Mouse (Mus musculus) adipocyte (in vitro differentiated cells): ENCODE results near the gene Trim7.
A peak's percentile ranks its signal among the peaks of the same experiment; 100 is the strongest.
"Not testable (repeated sequence)": the region's sequence is repeated elsewhere in the genome, so short reads cannot be mapped to it uniquely, and the experiment has no call there.

Source experiments
- DNase-seq: peaks from one replicate; pipeline ENCODE4 v3.0.0-alpha.2; 2016; ENCODE audit warnings: low spot score

Gene Trim7

DNA sequence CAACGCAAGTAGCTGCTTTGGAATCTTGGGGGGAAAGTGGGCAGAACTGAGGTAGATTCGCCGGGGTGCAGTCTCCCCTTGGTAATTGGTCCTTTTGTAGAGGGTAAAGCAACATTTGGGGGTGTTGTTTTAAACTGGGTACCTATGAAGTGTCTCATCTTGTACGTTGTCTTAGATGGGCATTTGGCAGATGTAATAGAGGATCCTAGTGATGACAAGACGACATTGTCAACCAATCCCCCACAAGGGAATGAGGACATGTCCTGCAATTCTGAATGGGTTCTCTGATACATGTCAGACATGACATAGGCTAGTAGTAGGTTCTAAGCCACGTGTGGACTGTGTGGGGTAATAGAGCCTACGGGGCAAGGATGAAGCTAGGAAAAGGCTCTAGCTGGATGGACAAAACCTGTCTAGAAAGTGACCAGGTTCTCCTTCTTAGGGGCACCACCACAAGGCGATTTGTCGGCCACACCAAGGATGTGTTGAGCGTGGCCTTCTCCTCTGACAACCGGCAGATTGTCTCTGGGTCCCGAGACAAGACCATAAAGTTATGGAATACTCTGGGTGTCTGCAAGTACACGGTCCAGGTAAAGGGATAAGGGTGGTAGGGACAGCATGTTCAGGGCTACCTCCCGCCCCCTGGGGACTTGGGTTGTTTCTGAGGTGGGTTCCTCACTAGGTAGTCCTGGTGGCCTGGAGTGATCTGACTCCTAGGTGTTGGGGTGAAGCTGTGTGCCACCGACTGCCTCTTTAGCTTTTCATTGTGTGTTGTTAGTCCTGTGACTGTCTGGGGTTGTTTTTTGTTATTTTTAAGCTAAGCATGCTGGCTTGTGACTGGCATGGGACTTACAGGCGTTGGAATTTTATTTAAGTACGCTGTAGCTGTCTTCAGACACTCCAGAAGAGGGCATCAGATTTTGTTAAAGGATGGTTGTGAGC, 23.8 kb upstream of the Trim7 start:
- no peak for DNase-seq

- DNase-seq = no peak
Observed at GRCm38 (mm10) chr11:48803988-48804387, 22.0 kb upstream of the Trim7 start.

- no peak for DNase-seq
Observed at GRCm38 (mm10) chr11:48804922-48805321, 21.0 kb upstream of the Trim7 start.

GRCm38 (mm10) chr11:48806856-48807562, 18.9 kb upstream of the Trim7 start:
- DNase-seq = no peak

GRCm38 (mm10) chr11:48807563-48808303, 18.2 kb upstream of the Trim7 start:
- DNase-seq = no peak

- DNase-seq = no peak
Observed at GRCm38 (mm10) chr11:48808304-48808646, 17.7 kb upstream of the Trim7 start.

DNA sequence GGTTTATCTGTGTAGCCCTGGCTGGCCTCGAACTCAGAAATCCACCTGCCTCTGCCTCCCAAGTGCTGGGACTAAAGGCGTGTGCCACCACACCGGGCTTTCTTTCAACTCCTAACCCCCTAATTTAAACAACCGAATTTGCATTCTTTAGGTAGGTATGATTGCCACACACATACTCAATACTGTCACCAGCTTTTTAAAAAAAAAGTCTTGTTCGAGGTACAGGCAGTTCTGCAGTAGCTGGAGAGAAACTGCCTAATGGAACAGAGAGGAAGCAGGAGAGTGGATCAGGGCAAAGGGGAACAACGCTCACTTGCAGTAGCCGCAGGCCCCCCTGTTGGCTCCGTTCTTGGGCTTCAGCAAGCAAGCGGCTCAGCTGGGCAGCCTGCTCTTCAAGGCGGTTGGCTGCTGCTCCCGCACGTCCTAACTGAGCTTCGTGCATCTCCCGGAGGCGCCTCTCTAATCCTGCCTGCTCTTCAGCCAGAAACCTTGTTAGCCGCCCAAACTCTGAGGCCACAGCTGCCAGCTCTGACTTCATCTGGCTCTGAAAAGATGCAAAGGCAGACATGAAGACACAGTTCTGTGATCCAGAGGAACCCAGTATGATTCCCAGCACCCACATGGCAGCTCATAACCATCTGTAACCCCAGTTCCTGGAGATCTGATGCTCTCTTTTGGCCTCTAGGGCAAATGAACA, 17.1 kb upstream of the Trim7 start:
- DNase-seq = no peak

DNA sequence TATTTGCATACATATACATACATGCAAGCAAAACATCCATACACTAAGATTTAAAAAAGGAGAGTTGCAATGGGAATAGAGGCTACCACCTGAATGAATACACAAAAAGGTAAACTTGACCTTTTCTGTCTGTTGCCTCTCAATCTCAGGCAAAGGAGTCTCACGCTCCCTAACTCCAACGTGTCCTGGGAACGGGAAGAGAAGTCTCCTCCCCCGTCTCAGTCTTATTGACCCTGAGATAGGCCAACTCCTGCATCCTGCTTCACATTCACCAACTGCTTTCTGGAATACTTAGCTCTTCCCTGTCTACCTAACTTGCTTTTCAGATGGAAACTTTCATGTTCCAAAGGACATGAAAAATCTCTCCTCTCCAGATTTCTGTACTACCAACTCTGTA, 16.5 kb upstream of the Trim7 start:
- DNase-seq = no peak

DNA sequence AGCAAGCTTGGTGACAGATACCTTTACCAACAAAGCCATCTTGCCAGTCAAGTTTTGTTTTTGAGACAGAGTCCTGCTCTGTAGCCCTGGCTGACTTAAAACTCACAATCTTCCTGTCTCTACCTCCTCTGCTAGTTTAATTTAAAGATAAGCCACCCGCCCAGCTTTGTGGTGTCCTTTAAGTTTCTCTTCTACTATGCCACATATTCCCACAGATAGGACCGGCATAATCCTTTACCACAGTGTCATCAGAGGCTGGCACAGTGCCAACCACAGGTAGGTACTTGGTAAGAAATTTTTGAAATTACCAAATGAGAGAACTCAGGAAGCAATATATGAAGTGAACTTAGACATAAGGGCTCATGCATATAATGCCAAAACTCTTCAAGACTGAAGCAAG, 15.8 kb upstream of the Trim7 start:
- DNase-seq = no peak

GRCm38 (mm10) chr11:48813782-48814181, 12.2 kb upstream of the Trim7 start:
- no peak for DNase-seq

DNA sequence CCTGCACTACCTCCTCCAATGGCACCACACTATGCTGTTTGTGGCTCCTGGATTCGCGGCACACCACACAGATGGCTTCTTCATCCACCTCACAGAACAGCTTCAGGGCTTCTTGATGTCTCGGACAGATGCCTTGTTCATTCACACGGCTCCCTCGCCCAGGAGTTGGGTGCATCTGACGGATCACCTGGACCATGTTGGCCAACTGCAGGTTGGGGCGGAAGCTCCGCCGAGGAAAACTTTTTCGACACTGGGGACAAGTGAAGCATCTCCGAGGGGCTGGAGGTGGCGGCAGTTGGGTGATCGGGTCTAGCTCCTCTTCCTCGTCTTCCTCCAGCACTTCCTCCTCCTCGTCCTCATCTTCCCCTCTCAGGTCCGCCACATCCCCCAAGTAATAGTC, 10.1 kb upstream of the Trim7 start:
- DNase-seq = no peak

- no peak for DNase-seq
Observed at GRCm38 (mm10) chr11:48816281-48816781, 9.6 kb upstream of the Trim7 start.

DNA sequence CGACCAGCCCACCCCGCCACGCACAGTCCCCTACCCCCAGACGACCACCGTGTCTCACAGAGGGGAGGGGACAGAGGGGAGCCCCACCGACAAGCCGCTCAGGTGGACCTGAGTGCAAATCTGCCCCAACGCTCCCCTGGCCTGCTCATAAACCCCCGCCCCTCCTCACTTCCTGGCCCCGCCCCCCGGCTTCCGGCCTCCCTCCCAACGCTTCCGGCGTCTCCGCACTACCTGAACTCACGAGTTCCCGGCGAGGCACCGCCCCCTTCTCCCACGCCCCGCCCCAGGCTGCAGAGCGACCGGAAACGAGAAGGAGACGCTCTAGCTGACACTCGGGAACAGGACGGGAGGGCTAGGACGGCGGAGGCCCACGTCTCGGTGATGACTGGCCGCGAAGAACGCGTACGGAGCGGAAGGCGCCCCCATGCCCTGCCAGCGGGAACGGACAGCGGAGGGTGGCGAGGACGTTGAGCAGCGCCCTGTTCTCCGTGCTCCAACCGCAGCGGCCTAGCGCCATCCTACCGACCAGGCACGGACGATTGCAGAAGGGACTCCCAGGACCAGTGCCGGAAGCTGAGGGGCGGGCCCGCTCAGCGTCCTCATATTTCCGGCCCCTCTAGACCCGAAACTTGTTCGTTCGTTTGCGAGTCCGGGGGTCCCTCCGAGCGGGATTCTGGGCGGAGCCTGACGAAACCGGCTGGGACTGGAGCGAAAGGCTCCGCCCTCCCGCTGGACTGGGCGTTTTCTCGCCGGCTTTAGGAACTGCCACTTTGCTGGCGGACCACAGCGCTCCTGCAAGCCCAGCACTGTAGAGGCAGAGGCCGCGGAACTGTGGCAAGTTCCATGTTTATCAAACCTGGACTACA, 8.9 kb upstream of the Trim7 start, which contains the start of gene Trim41:
Trim41 (minus strand) TSS at position 554 of the 866 bp plus-strand sequence.
- peak; percentile 98 for DNase-seq

- DNase-seq = peak; percentile 66
Observed at GRCm38 (mm10) chr11:48817794-48818193, 8.1 kb upstream of the Trim7 start.

GRCm38 (mm10) chr11:48818346-48818745, 7.6 kb upstream of the Trim7 start:
- DNase-seq = peak; percentile 98

DNA sequence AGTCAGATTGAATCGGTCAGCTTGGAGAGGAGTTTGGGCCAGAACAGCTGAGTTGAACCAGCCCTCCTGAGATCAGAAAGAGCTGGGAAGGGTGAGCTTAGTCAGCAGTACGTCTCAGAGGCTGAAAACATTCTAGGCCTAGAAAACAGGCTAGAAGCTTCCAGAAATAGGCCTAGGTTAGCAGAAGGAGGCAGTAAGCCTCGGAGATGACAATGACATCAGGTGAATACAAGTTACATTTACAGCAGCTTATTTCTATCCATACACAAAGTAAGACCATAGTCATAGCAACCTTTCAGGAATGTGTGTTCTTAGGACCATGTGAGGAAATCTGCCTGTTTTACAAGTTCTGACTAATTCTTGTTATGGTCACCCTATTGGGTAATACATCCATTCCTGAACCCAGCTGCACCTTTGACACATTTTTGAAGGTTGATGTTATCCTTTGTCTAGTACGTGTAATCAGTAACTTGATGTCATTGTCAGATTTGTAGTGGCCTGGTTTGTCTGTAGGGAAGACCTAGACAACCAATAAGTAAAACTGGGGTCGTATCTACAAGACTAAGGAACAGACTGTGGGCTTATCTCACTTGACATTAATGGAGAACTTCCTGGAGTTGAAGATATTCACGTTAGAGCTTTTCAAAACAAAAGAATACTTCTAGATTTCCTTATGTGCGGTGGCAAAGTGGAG, 6.2 kb upstream of the Trim7 start:
- DNase-seq = peak; percentile 51

GRCm38 (mm10) chr11:48820308-48820674, 5.6 kb upstream of the Trim7 start:
- peak; percentile 82 for DNase-seq

DNA sequence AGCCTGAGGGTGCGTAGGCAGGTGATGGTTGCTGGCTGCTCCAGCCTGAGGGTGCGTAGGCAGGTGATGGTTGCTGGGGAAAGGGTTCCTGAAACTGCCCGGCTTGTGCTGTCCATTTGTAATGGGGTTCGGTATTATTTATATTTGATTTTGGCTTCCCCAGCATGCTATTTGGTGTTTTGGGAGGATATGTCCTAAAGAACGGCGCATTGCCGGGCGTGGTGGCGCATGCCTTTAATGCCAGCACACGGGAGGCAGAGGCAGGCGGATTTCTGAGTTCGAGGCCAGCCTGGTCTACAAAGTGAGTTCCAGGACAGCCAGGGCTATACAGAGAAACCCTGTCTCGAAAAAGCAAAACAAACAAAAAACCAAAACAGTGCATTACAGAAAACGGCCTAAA, 4.6 kb upstream of the Trim7 start:
- DNase-seq = not testable (repeated sequence)

GRCm38 (mm10) chr11:48822768-48823512, 3.0 kb upstream of the Trim7 start:
- no peak for DNase-seq
